Mouse (Mus musculus): ENCODE measurements at regions not wholly inside any gene's neighbourhood (a gene's known extent, or its start where the extent isn't known, plus 50 kb on each side); places are given as distances from the start of the nearest gene placed in this dataset.

DNA sequence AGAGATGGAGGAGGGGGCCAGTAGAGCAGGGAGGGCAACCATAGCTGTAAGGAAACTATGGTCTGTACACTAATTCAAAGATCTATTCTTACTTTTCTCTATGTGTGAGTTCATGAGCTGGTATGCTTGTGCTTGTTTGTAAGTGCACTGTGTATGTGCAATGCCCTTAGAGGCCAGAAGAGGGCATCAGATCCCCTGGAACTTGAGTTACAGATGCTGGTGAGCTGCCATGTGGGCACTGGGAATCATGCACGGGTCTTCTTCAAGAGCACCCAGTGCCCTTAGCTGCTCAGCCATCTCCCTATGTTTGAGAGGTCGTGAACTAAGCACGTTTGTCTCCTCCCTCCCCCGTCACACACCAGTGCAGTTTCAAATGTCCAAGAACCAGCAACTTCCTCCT is 68.9 kb downstream of the Tbx3 start:
- H3K4me2 ChIP-seq (ENCODE audit: low read depth) = no peak overlapping the region
- H3K27me3 ChIP-seq (ENCODE audit: control insufficient read depth, insufficient read depth, insufficient read length) = no peaks in the 10 kb centered on the region
- H3K4me3 ChIP-seq = no peak overlapping the region
- no peak overlapping the region for H3ac ChIP-seq (ENCODE audit: control insufficient read depth, insufficient read length)
- TF ChIP-seq TCF3 (IDR thresholded peaks at IDR 0.05; ENCODE audit: insufficient read length, low read depth) (no peak), MYOG (IDR thresholded peaks at IDR 0.05; ENCODE audit: control insufficient read depth in 1 of 3, insufficient read depth in 1 of 3, insufficient read length in 2 of 3, low read depth in 2 of 3) (no peak), REST (IDR thresholded peaks at IDR 0.05; ENCODE audit: insufficient read depth, insufficient read length) (no peak), MYOD1 (IDR thresholded peaks at IDR 0.05; ENCODE audit: control insufficient read depth in 1 of 3, insufficient read length in 2 of 3, low read depth in 2 of 3) (no peak), E2F4 (IDR thresholded peaks at IDR 0.05; ENCODE audit: insufficient read depth) (no peak), SRF (IDR thresholded peaks at IDR 0.05; ENCODE audit: control insufficient read depth, insufficient read length, low read depth) (no peak), POLR2AphosphoS2 (IDR thresholded peaks at IDR 0.05; ENCODE audit: insufficient read length, low read depth) (no peak), POLR2A (IDR thresholded peaks at IDR 0.05; ENCODE audit: insufficient read length, low read depth) (no peak), TCF12 (IDR thresholded peaks at IDR 0.05; ENCODE audit: insufficient read depth, poor library complexity, severe bottlenecking) (no peak), CEBPB (IDR thresholded peaks at IDR 0.05; ENCODE audit: insufficient read depth, poor library complexity, severe bottlenecking) (no peak), MAX (IDR thresholded peaks at IDR 0.05; ENCODE audit: low read depth) (no peak), USF1 (IDR thresholded peaks at IDR 0.05; ENCODE audit: low read depth) (no peak)
- no peaks in the 10 kb centered on the region for H3K79me2 ChIP-seq (ENCODE audit: control insufficient read depth, insufficient read depth)
- H3K36me3 ChIP-seq (ENCODE audit: control insufficient read depth, insufficient read depth) = no peaks in the 10 kb centered on the region

DNA sequence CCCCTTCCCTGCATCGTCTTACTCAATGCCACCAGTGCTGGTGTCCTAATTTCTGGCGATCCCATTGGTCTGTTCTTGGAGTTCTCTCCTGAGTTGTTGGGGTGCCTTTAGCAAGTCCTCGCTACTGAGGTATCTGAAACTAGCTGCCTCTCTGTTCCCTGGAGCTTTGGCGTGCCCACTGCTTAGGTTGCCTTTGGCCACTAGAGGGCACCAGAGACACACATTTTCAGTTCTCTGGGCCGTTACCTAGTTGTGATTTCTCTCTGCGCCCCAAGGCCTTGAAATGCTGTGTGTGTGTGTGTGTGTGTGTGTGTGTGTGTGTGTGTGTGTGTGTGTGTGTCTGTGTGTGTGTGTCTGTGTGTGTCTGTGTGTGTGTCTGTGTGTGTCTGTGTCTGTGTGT is 70.6 kb downstream of the Tbx3 start:
- no peaks in the 10 kb centered on the region for H3K36me3 ChIP-seq (ENCODE audit: control insufficient read depth, insufficient read depth)
- peak overlapping the region; percentile 30 for H3K4me2 ChIP-seq (ENCODE audit: low read depth)
- no peak overlapping the region for H3K4me3 ChIP-seq
- no peaks in the 10 kb centered on the region for H3K27me3 ChIP-seq (ENCODE audit: control insufficient read depth, insufficient read depth, insufficient read length)
- H3K79me2 ChIP-seq (ENCODE audit: control insufficient read depth, insufficient read depth) = no peaks in the 10 kb centered on the region
- TF ChIP-seq REST (IDR thresholded peaks at IDR 0.05; ENCODE audit: insufficient read depth, insufficient read length) = no peak
- TF ChIP-seq MAX (IDR thresholded peaks at IDR 0.05; ENCODE audit: low read depth) = no peak
- no peak for TF ChIP-seq CEBPB (IDR thresholded peaks at IDR 0.05; ENCODE audit: insufficient read depth, poor library complexity, severe bottlenecking)
- TF ChIP-seq TCF12 (IDR thresholded peaks at IDR 0.05; ENCODE audit: insufficient read depth, poor library complexity, severe bottlenecking) = no peak
- TF ChIP-seq POLR2A (IDR thresholded peaks at IDR 0.05; ENCODE audit: insufficient read length, low read depth) = no peak
- no peak for TF ChIP-seq USF1 (IDR thresholded peaks at IDR 0.05; ENCODE audit: low read depth)
- no peak for TF ChIP-seq E2F4 (IDR thresholded peaks at IDR 0.05; ENCODE audit: insufficient read depth)
- H3ac ChIP-seq (ENCODE audit: control insufficient read depth, insufficient read length) = no peak overlapping the region

DNA sequence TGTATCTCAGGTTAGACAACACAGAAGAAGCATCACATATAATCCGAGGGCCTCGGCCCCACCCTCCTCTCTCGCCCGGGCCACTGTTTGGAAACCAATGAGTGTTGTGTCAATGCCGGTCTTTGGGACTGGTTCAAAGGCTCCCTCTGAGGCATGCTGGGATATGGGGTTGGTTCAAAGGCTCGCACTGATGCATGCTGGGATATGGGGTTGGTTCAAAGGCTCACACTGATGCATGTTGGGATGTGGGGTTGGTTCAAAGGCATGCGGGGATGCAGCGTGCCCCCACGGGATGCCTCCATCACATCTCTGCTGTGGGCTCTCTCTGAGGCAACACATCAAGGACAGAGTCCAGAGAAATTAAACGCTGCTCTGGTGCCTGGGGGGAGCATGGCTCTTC is 73.3 kb downstream of the Tbx3 start:
- no peak overlapping the region for H3K4me2 ChIP-seq (ENCODE audit: low read depth)
- H3ac ChIP-seq (ENCODE audit: control insufficient read depth, insufficient read length) = no peak overlapping the region
- H3K79me2 ChIP-seq (ENCODE audit: control insufficient read depth, insufficient read depth) = no peaks in the 10 kb centered on the region
- TF ChIP-seq SRF (IDR thresholded peaks at IDR 0.05; ENCODE audit: control insufficient read depth, insufficient read length, low read depth) = no peak
- TF ChIP-seq TCF3 (IDR thresholded peaks at IDR 0.05; ENCODE audit: insufficient read length, low read depth) = no peak
- no peak for TF ChIP-seq POLR2AphosphoS2 (IDR thresholded peaks at IDR 0.05; ENCODE audit: insufficient read length, low read depth)
- no peak for TF ChIP-seq MYOG (IDR thresholded peaks at IDR 0.05; ENCODE audit: control insufficient read depth in 1 of 3, insufficient read depth in 1 of 3, insufficient read length in 2 of 3, low read depth in 2 of 3)
- TF ChIP-seq CEBPB (IDR thresholded peaks at IDR 0.05; ENCODE audit: insufficient read depth, poor library complexity, severe bottlenecking) = no peak
- TF ChIP-seq TCF12 (IDR thresholded peaks at IDR 0.05; ENCODE audit: insufficient read depth, poor library complexity, severe bottlenecking) = no peak
- no peak for TF ChIP-seq POLR2A (IDR thresholded peaks at IDR 0.05; ENCODE audit: insufficient read length, low read depth)
- TF ChIP-seq USF1 (IDR thresholded peaks at IDR 0.05; ENCODE audit: low read depth) = no peak
- TF ChIP-seq MAX (IDR thresholded peaks at IDR 0.05; ENCODE audit: low read depth) = no peak
- TF ChIP-seq MYOD1 (IDR thresholded peaks at IDR 0.05; ENCODE audit: control insufficient read depth in 1 of 3, insufficient read length in 2 of 3, low read depth in 2 of 3) = no peak
- TF ChIP-seq E2F4 (IDR thresholded peaks at IDR 0.05; ENCODE audit: insufficient read depth) = no peak
- TF ChIP-seq REST (IDR thresholded peaks at IDR 0.05; ENCODE audit: insufficient read depth, insufficient read length) = no peak
- H3K27me3 ChIP-seq (ENCODE audit: control insufficient read depth, insufficient read depth, insufficient read length) = peaks cover 6% of the 10 kb centered on the region
- no peak overlapping the region for H3K4me3 ChIP-seq
- no peaks in the 10 kb centered on the region for H3K36me3 ChIP-seq (ENCODE audit: control insufficient read depth, insufficient read depth)

DNA sequence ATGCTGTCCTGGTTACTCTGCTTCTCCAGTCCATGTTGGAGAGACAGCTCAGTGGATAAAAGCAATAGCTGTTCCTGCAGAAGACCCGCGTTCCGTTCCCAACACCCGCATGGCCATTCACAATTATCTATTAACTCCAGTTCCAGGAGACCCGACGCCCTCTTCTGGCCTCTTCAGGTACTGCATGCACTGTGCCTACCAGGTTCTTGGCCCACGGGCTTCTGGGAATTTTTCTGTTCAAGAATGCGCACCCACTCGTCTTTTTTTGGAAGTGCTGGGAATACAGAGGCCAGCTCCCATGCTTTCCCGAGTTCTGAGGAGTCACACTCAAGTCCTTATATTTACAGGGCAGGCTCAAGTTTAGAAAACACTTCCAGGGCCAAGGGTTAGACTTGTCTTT is 76.6 kb downstream of the Tbx3 start:
- Histone ChIP-seq H3K4me2 (ENCODE audit: low read depth) (no peak overlapping the region), H3ac (ENCODE audit: control insufficient read depth, insufficient read length) (no peak overlapping the region), H3K36me3 (ENCODE audit: control insufficient read depth, insufficient read depth) (no peaks in the 10 kb centered on the region), H3K79me2 (ENCODE audit: control insufficient read depth, insufficient read depth) (no peaks in the 10 kb centered on the region), H3K4me3 (no peak overlapping the region), H3K27me3 (ENCODE audit: control insufficient read depth, insufficient read depth, insufficient read length) (peaks cover 36% of the 10 kb centered on the region)
- TF ChIP-seq MYOD1 (IDR thresholded peaks at IDR 0.05; ENCODE audit: control insufficient read depth in 1 of 3, insufficient read length in 2 of 3, low read depth in 2 of 3) = no peak
- no peak for TF ChIP-seq USF1 (IDR thresholded peaks at IDR 0.05; ENCODE audit: low read depth)
- no peak for TF ChIP-seq TCF12 (IDR thresholded peaks at IDR 0.05; ENCODE audit: insufficient read depth, poor library complexity, severe bottlenecking)
- TF ChIP-seq E2F4 (IDR thresholded peaks at IDR 0.05; ENCODE audit: insufficient read depth) = no peak

DNA sequence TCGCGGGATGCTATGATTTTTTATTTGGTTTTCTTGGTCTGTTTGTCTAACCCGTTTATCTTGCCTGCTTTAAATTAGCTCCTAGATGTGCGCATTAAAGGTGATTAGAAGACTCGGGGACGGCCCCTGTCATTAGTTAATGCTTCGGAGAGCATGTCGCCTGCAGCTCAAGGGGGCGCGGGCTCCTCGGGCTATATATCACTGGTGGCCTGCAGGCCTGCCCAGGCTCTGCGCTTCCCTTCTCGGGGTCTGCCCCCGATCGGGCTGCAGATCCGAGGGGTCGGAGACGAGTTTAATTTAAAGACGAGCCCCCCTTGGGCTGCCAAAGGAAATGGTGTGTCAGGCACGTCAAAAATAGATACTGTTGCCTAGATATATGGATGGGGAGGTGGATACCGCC is 78.2 kb downstream of the Tbx3 start:
- peaks cover 37% of the 10 kb centered on the region for H3K27me3 ChIP-seq (ENCODE audit: control insufficient read depth, insufficient read depth, insufficient read length)
- no peak overlapping the region for H3ac ChIP-seq (ENCODE audit: control insufficient read depth, insufficient read length)
- H3K4me2 ChIP-seq (ENCODE audit: low read depth) = no peak overlapping the region
- no peak for TF ChIP-seq SRF (IDR thresholded peaks at IDR 0.05; ENCODE audit: control insufficient read depth, insufficient read length, low read depth)
- TF ChIP-seq TCF12 (IDR thresholded peaks at IDR 0.05; ENCODE audit: insufficient read depth, poor library complexity, severe bottlenecking) = no peak
- no peak for TF ChIP-seq CEBPB (IDR thresholded peaks at IDR 0.05; ENCODE audit: insufficient read depth, poor library complexity, severe bottlenecking)
- H3K4me3 ChIP-seq = no peak overlapping the region
- H3K79me2 ChIP-seq (ENCODE audit: control insufficient read depth, insufficient read depth) = no peaks in the 10 kb centered on the region
- H3K36me3 ChIP-seq (ENCODE audit: control insufficient read depth, insufficient read depth) = no peaks in the 10 kb centered on the region

All from myocyte (in vitro differentiated cells).